Mouse (Mus musculus) E14TG2a.4 (cell line): Measurements from ENCODE around the gene D11Wsu47e.

Experiments
- CTCF ChIP-seq: conservative IDR thresholded peaks from 2 replicates; pipeline ENCODE4 v1.5.1; 2014; ENCODE audit warnings: low read length
- POU5F1 ChIP-seq: IDR thresholded peaks from 2 replicates; pipeline ENCODE4 v1.6.1; 2014; ENCODE audit warnings: low read length, borderline replicate concordance

DNA sequence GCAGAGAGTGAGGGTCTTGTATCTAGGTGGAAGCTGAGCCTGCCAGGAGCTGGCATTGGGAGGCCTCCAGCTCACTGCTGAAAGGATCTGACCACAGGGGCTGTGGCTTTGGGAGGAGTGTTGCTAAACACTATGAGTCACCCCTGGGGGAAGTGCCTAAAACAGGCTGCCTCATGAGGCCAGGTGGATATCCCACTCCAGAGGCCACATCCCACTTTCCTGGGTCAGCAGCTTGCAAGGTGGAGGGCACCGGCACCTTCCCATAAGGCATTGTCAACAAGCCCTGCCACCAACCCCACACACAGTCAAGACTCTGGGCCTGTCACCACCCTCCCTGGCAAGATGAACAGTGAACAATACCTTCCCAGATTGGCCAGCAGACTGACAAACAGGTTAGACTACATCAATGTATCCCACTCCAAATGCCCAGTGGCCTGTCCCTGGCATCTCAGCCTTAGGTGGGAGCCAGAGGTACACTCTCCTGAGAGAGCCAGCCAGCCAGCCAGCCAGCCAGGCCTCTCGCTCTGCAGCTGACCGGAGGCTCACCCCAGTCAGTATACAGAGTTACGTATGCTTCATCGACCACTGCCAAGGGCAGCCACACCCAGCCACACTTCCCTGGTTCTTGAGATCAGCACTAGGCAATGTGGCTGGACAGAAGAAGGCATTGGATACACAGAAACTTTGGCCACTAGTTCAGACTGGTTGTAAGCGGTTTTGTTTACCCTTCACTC, 49.6 kb downstream of the D11Wsu47e start:
- no peak for TF ChIP-seq POU5F1
- no peak for TF ChIP-seq CTCF
